Mouse (Mus musculus) c-Kit-positive CD71-positive TER-119-positive erythroid progenitor cells, embryonic 14.5 days (primary cell): ENCODE results near the gene Irf7.
A peak's percentile ranks its signal among the peaks of the same experiment; 100 is the strongest.

Source experiments
- DNase-seq: peaks from one replicate; pipeline ENCODE4 v3.0.0-alpha.2; 2013; ENCODE audit warnings: low spot score

Gene Irf7

DNA sequence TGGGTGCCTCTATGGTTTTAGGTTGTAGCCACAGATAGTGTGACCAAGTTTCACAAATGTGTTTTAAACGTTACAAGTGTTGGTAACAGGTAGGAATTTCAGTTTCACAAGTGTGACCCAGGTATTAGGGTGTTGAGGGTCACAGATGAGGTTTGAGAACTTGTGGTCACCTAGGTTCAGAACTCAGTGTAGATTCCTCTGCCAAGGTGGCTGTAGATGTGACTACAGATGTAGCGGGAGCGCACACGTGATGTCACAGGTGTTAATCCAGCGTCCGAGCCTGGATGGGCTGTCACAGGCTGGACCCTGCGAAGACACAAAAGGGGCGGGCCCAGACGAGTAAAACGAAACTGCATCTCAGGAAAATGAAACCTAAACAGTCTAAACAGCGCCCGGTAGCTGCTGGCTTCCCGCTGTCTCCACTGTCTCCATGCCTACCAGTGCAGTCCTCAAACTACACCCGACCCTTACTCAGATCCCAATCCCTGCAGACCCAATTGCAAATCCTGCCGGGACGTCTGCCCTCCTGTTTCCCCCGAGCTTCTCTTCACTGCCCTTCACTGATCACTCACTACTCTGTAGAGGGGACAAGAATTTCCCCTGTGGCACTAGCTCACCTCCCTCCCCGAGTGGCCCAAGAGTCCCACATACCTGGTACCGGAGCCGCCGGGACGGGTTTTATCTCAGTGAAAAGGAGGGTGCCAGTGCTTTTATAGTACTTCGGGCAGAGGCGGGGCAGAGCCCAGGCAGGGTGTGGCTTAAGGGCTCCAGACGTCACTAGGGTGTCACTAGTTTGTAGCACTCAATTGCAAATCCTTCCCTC, at the start of gene Irf7:
Gene Irf7 (minus strand): TSS at position 743 of the 823 bp plus-strand sequence.
- DNase-seq: peak; percentile 77

DNA sequence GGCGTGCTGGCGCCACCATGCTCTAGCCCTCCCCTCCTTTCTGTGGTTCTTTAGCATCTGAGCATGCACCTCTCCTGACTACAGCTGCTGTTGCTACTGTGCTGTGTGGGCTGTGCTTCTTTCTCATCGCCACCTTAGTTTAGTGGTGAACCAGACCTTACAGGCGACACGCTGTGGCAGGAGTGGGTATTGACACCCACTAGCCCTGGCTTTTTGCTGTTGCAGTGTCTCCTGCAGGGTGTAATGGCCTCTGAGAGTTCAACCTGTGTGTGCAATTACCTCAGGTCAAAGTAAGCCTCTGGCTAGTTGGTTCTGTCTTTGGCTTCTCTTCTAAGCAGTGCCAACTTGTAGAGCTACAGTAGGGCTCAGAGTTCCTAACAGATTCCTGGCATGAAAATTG, 49.7 kb upstream of the Irf7 start:
- no peak for DNase-seq

DNA sequence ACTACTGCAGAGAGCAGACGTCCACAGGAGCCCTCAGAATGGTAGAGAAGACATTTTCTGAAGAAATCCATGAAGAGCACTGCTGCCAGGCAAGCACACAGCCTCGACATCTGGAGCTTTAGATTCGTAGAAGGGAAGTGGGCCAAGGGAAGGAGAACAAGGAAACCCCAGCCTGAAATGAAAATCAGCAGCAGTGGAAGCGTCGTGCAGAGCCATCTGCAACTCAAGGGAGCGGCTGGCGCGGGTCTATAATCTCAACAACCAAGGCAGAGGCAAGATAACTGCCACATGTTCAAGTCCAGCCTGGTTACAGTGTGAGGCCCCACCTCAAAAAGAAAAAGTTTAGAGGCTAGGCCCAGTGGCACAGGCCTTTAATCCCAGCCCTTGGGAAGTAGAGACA, 48.8 kb upstream of the Irf7 start:
- no peak for DNase-seq

DNA sequence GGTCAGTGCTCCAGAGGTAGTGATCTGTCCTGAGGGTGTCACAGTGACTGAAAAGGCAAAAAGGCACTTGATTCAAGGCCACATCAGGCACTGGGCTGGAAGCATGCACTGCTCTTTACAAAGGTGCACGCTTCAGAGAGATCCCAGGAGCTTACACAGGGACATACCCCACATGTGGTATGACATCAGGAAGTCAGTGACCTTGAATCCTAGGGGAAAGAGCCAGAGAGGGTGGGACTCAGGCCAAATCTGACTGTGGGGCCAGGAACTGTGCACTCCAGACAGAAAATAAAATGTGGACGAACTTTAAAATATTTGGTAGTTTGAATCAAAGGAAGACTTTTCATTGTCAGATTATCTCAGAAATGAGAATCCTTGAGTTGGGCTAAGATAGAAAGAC, 48.1 kb upstream of the Irf7 start:
- no peak for DNase-seq

DNA sequence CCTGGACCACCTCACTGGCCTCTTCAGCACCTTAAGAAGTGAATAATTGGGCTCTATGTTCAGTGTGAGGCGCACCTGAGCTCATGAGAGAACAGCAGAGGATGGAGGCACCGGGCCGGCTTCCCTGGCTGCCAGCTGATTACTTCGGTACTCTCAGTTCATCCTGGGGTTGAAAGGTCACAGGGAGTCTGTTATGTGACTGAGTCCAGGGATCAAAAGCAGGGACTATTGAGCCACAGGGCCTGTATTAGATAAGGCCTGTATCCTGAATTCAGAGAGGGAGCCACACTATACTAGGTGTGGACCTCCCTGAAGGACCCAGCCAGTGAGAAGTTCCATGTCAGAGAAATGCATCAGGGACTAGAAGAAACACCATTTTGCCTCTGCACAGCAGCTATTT, 38.3 kb upstream of the Irf7 start:
- no peak for DNase-seq

DNA sequence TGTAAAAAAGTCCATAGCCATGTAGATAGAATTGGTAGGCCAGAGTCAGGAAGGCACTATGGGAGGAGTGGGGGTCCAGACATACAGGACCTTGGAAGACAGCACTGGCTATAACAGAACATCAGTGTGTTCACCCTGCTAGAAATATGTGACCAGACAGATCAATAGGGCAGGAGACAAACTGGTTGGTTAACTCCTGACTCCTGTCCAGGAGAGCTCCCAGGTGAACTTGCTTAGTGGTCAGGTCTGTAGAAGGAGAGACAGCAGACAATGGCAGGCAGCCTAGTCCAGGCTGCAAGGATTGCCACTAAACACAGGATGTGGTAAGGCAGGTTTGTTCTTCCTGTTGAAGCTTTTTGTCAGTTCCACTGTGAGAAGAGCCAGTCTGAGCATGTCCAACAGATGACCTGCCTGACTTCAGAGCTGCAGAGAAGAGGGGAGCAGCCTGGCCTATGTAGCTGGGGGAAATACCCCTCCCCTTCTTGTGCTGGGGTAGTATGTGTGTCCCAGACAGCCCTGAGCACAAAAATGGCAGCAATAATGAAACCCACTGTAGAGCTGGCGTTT, 36.5 kb upstream of the Irf7 start:
- no peak for DNase-seq

DNA sequence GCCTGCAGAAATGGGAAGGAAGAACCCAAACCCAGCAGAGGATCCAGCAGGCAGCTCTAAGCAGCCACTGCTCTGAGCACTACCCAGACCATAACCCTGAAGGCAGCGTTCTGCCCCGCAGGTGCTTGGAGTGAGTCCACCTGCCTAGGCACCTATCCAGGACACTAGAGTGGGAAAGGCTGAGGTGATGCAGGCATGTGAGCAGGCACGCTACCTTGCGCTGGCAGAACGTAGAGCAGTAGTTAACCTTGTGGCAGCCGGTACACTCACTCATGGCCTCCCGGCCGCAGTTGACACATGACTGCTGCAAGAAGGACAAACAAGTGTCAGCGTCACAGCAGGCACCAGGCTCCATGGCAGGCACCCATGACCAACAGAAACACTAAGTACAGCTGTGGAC, 35.1 kb upstream of the Irf7 start:
- no peak for DNase-seq

DNA sequence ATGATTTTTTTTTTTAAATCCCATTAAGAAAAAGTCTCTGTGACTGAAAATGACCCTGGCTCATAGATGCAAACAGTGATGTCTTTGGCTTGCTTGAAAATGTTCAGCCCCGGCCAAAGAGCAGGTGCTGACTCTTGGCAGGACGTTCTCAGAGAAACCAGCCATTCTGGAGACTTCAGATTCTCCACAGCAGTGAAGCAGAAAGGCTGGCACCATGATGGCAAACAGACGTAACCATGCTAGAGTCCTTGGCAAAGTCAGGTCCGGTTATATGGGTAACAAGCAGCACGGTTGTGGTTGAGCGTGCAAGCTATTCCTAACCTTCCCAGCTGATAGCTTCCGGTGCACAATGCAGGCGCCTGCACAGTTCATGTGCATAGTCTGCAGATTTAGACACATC, 32.9 kb upstream of the Irf7 start:
- no peak for DNase-seq

DNA sequence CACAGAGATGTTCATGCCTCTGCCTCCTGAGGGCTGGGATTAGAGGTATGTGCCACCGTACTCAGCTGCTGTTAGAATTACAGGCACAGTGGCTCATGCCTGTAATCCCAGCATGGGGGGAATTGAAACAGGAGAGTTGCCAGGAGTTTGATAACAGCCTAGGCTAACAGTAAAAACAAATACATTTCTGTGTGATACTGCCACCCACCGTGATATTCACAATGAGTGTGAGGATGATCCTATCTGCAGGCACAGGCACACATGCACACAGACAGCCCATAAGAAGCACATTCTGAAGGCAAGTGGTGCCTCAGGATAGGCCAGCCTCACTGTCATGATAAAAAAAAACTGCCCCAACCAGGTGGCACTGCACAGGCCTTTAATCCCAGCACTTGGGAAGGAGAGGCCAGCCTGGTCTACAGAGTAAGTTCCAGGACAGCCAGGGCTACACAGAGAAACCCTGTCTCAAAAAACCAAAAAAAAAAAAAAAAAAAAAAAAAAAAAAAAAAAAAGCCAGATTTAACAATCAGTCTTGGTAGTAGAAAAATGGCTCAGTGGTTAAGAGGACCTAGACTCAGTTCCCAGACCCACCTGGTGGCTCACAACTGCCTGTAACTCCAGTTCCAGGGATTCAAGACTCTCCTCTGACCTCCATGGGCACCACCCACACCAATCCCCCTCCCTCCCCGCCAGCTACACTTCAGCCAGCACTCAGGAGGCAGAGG, 31.8 kb upstream of the Irf7 start:
- DNase-seq: no peak

DNA sequence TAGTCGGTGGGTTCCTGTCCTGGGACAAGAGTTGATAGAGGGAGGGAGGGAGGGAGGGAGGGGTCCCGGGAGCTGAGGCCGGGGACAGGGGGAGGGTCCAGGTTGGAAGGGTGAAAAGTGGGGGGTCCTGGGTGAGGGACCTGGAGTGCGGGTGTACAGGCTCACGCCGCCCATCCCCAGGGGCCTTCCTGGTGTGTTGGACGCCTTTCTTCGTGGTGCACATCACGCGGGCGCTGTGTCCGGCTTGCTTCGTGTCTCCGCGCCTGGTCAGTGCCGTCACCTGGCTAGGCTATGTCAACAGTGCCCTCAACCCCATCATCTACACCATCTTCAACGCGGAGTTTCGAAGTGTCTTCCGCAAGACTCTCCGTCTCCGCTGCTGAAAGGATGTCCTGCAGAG, 28.2 kb upstream of the Irf7 start:
- no peak for DNase-seq

DNA sequence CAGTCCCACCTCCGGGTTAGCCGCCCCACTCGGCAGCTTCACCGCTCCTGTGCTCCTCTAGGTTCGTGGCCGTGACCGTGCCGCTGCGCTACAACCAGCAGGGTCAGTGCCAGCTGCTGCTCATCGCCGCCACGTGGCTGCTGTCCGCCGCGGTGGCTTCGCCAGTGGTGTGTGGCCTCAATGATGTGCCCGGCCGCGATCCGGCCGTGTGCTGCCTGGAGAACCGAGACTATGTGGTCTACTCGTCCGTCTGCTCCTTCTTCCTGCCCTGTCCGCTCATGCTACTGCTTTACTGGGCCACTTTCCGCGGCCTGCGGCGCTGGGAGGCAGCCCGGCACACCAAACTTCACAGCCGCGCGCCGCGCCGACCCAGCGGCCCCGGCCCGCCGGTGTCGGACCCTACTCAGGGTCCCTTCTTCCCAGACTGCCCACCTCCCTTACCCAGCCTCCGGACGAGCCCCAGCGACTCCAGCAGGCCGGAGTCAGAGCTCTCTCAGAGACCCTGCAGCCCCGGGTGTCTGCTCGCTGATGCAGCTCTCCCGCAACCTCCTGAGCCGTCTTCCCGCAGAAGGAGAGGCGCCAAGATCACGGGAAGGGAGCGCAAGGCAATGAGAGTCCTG, 27.7 kb upstream of the Irf7 start:
- no peak for DNase-seq

DNA sequence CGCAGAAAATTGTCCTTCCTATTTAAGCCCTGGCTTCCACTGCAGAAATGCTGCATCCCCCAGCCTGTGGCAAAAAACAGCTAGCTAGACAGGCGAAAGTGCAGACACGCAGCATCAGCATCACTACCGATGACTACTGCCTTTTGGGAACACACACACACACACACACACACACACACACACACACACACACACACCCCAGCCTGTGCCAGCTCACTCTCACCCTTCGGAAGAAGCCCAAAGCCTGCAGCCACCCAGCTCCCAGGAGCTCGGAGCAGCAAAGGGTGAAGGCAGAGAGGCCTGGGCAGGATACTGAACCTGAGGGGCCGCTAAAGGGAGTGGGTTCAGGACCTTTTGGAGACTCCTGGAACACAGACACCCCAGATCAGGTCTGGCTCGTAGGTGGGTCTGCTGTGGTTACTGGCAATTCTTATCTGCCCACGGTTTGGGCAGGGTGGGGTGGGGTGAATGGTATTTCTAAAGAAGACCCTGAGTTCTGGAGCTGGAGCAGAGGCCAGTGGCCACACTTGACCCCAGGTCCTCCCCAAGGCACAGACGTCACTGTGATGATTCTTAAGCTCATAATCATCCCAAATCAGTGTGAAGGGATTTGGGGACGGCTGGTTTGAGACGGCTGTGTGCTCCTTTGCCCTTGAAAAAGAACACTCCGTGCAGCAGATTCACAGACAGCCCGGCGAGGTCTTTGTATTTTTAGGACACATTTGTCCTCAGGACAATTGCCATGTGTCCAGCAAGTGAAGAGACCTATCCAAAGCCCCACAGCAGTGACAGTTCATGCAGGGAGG, 26.5 kb upstream of the Irf7 start:
- no peak for DNase-seq

DNA sequence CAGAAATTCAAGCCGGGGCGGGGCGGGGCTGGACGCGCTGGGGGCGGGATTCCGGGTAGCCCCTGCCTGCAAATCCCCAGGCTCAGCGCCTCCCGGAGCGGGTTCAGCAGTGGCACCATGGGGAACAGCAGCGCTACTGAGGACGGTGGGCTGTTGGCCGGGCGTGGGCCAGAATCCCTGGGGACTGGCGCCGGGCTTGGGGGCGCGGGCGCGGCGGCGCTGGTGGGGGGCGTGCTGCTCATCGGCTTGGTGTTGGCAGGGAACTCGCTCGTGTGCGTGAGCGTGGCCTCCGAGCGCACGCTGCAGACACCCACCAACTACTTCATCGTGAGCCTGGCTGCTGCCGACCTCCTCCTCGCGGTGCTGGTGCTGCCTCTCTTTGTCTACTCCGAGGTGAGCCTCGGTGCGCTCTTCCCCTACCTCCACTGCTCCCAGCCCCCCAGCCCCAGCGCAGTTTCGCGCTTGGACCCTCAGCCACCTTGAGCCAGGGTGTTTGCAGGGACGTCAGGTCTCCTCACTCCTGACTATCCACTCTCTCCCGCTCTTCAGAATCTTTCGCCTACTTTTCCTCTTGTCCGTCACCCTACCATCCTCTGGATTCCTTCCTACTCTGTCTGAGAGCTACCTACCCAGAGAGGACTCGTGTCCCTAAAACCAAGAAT, 25.8 kb upstream of the Irf7 start, which contains the start of gene Drd4:
Gene Drd4 (plus strand): TSS at position 86 of the 662 bp plus-strand sequence.
- DNase-seq: no peak

DNA sequence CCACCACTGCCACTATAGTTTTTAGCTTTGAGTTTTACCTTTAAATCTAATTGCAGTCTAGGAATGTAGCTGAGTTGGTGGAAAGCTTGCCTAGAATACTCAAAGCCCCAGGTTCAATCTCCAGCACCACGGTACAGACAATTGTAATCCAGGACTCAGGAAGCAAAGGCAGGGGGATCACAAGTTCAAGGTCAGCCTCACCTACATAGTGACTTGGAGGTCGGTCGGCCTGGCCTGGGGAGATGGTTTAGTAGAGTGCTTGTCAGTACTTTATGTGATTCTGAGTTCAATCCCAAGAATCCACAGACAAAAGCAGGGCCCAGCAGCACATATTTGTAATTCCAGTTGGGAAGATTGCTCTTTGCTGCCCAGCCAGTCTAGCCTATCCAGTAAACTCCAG, 21.8 kb upstream of the Irf7 start:
- DNase-seq: no peak

DNA sequence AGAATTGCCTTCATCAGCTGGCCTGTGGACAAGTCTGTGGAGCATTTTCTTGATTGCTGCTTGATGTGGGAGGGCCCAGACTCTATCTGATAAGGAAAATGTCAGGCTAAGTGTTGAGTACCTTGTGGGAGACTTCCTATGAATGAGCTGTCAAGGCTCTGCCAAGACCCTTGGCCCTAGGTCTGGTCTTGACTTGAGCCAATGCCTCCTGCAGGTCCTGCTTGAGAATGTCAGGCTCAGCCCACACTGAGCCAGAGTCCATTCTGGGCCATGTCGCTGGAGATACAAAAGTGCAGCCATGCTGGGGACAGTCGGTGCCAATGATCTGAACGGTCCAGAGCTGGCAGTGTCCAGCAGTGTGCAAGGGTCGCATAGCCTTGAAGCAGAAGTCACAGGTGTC, 16.5 kb upstream of the Irf7 start:
- no peak for DNase-seq

DNA sequence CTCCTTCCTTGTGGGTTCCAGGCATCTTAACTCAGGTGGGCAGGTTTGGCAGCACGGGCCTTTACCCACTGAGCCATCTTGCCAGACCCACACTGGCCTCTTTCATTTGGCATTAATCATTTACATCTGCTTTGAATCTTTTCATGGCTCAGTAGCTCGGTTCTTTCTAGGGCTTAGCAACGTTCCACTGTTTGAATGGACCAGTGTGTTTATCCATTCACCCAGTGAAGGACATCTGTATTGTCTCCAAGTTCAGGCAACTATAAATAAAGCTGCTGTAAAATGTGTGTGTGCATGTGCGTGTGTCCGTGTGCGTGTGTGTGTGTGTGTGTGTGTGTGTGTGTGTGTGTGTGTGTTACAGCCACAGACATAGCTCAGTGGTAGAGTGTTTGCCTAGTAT, 15.2 kb upstream of the Irf7 start:
- no peak for DNase-seq

DNA sequence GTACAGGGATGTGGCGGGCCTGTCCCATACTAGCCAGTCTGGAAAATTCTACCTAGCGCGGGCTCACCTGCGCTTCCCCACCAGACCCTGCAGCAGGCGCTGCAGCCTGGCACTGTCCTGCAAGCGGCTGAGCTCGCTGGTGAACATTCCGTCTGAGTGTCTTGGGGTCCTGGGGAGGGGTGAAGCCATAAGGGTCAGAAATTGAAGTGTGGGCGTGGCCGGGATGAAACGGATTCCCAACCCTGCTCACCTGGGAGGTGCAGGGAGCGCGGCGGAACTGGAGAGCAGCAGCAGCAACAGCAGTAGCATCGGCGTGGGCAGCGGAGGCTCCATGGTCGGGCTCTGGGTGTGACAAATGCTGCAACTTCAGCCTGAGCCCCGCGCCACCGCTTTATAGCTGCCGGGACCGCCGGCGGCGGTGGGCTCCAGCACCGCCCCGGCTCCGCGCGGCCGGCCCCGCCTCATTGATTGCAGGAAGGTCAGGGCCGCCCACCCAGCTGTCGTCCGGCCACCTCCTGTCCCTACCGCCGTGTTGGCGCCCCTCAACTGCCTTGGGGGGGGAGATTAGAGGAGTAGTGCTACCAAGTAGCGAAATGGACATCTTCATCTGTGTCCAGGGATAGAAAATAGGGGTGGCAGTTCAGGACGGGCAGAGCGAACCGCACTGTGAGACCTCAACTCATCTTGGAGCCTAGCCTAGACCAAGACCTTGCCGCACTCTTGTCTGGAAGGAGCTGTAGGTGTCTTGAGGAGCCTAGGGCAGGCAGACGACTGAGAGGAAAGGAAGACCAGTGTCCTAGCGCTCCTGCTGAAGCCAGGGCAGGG, 12.7 kb upstream of the Irf7 start, which contains the start of gene Sct:
Gene Sct (minus strand): TSS at position 368 of the 825 bp plus-strand sequence.
- no peak for DNase-seq

DNA sequence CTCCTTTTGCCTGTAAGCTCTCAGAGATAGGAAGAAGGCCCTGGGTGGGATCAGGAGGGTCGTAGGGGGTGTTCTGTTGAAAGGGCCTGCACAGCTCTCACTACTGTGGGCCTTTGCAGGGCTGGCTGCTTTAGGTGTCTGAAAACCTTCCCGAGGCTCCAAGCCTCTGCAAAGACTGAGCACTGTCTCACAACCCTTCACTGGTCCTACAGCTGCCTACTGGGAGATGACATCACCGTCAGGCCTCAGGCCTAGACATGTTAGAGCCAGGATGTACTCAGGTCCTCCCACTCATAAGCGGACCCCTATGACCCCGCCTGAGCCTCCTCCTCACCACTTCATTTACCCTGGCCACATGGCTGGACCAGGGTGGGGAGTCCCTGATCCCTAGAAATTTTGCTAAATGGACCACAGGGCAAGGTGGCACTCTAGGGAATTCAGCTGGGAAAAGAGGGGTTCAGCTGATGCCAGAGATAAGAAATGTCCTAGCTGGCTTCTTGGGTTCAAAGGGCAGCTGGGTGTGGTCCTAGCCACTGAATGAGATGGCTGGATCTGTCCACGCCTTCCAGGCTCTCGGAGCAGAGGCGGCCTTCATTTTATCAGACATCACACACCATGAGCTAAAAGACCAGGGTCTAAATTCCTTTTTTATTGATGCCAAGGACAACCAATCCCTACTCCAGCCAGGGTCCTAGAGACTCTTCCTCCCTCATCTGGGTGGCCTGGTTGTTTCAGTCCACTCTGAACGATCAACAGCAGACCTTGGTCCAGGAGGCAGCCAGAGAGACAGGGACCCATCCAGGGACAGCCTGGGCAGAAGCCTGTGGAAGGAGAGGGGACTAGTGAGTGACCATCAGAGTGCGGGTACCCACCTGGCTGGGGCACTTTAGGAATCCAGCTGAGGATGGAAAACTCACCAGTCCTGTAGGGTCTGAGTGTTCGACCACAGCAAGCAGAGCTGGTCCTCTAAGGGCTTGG, 11.7 kb upstream of the Irf7 start:
- no peak for DNase-seq

DNA sequence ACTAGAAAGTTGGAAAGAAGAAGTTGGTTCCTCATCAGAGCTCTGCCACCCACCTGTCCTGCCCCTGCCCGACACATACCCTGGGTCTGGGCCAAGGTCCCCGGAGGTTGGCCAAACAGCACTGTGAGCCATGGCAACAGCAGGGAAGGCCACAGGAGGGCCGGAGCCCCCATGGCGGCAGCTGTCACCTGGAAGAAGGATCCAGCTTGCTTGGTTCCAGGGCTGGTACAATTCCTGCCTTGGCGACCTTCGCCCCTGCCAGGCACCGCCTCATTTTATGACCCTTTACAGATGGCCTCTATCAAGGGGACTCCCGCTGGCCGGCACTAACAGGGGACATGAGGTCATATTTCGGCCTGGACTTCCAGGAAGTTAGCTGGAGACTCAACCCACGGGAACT, 10.3 kb upstream of the Irf7 start, which contains the start of gene Cdhr5:
Gene Cdhr5 (minus strand): TSS at position 241 of the 400 bp plus-strand sequence.
- no peak for DNase-seq
